Mouse (Mus musculus) hindlimb bud, embryonic 11.5 days (tissue): ENCODE data around the gene Ddx46.
"Not testable (repeated sequence)": the region's sequence is repeated elsewhere in the genome, so short reads cannot be mapped to it uniquely, and the experiment has no call there.

Experiments used
- DNase-seq: peaks from one replicate; pipeline ENCODE4 v3.0.0-alpha.2; 2012; ENCODE audit warnings: low read depth, low spot score; ENCODE audit errors: extremely low spot score

Gene Ddx46

GRCm38 (mm10) chr13:55634639-55635127, at the start of gene Ddx46:
Gene Ddx46, plus strand, starts transcription at chr13:55635027.
- DNase-seq, result no peak

- DNase-seq, result no peak
Observed at GRCm38 (mm10) chr13:55591961-55592490, 42.8 kb upstream of the Ddx46 start.

DNA sequence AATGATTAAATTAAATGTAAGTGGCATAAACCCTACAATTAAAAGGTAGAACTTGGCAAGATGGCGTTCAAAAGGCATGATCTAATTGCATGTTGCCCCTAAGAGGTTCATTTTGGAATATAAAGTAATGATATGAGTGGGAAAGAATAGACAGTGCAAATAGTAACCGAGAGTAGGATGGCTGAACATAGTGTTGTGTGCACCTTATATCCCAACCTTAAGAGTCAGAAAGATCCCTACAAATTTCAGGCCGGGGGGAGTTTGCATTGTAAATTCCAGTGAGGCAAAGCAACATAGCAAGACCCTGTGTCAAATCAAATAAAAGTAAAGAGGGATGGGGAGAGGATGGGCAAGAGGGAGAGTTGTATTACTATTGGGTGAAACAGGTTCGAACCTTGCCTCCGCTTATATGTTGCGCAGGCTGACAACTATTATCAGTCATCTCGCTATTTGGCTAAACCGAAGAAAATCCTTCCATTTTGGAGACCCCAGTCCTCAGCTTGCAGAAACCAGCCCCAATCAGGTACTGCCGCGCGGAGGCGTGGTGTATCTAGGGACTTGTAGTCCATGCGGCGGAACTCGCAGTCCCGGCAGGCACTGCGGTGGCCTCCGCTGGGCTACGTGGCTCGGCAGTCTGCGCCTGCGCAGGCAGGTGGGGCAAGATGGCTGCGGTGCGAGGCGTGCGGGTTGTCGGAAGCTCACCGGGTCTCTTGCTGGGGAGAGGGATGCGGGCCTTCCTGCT, 42.1 kb upstream of the Ddx46 start:
- peak; percentile 87 for DNase-seq

DNA sequence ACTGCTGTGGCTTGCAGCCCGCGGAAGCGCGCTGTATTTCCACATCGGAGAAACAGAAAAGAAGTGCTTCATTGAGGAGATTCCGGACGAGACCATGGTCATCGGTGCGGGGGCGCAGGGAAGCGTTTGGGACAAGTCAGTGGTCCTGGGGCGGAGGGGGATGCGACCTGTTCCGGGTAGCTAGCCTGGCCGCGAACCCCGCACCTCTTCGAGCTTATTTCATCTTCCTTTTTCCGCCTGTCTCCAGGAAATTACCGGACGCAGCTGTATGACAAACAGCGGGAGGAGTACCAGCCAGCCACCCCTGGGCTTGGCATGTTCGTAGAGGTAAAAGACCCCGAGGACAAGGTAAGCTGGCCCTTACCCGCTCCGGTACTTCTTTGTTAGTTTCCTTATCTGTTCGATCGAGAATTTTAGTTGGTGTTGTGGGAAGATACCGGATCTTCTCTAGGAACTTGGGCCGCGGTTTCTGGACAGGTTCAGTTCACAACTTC, 41.5 kb upstream of the Ddx46 start:
- no peak for DNase-seq

DNA sequence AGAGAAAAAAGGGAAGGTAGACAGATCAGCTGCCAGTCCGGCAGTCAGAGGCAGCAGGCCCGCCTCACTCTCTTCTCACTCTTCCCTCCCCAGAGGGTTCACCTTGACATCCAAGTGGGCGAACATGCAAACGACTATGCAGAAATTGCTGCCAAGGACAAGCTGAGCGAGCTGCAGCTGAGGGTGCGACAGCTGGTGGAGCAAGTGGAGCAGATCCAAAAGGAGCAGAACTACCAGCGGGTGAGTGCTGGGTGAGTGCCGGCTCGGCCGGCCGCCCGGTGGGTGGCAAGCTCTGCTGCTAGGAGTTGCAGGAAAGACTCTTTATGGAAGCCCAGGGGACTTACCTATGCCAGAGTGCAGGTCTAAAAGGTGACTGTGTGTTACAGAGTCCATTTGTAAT, 39.5 kb upstream of the Ddx46 start:
- DNase-seq, result no peak

DNA sequence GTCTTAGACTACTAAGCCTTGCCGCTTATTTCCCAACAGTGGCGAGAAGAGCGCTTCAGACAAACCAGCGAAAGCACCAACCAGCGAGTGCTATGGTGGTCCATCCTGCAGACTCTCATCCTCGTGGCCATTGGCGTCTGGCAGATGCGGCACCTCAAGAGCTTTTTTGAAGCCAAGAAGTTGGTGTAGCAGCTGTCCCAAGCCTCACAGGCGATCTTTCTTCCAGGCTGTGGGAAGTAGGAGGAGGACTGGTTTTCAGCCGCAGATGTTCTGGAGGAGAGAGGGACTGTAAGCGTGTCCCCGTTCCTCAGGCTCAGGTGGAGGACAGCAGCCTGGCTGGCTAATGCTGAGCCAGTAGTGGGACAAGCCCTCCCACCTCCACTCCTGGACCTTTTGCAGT, 38.0 kb upstream of the Ddx46 start:
- DNase-seq, result no peak

- DNase-seq, result no peak
Observed at GRCm38 (mm10) chr13:55599566-55600540, 35.0 kb upstream of the Ddx46 start, which contains the start of gene B4galt7. Gene B4galt7, plus strand, starts transcription at chr13:55599896.

- no peak for DNase-seq
Observed at GRCm38 (mm10) chr13:55600657-55601056, 34.2 kb upstream of the Ddx46 start.

DNA sequence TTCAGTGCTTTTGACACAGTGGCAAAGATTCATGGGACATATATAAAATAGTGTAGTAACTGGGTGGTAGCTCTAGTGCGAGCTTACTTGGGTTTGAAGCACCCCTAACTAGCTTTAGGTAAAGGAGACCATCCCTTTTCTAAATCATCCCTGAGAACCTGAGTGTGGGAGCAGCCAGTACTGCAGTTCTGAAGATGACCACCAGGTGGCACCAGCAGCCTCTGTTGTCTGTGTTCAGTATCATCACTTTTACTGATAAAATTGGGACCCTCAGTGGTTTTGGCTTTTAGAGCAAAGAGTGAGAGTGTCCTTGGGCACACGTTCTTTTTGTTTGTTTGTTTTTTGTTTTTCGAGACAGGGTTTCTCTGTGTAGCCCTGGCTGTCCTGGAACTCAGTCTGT, 33.2 kb upstream of the Ddx46 start:
- DNase-seq, result no peak

GRCm38 (mm10) chr13:55604606-55605005, 30.2 kb upstream of the Ddx46 start:
- DNase-seq, result no peak

DNA sequence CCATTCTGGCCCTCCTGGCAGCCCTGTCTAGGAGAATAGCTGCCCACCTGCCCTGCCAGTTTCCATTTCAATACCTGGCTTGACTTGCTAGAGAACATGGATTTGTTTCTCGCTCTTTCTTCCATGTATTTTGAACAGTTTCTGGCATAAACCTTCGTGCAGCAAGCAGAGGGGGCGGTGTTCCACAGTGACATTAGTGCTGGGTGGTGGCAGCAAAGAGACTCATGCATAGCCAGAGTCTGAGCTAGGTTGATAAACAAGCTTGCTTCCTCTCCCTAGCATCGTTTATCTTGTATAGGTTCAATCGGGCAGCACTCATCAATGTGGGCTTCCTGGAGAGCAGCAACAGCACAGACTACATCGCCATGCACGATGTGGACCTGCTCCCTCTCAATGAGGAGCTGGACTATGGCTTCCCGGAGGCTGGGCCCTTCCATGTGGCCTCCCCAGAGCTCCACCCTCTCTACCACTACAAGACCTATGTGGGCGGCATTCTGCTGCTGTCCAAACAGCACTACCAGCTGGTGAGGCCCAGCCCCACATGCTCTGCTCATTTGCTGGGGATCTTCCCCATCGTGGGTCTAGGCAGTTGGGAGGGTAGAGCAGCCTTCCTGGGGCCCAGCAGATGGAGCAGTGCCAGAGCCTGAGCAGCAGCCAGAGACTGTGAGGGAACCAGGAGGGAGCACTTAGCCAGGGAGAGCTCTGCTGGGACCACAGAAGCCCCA, 27.8 kb upstream of the Ddx46 start:
- DNase-seq, result no peak

DNA sequence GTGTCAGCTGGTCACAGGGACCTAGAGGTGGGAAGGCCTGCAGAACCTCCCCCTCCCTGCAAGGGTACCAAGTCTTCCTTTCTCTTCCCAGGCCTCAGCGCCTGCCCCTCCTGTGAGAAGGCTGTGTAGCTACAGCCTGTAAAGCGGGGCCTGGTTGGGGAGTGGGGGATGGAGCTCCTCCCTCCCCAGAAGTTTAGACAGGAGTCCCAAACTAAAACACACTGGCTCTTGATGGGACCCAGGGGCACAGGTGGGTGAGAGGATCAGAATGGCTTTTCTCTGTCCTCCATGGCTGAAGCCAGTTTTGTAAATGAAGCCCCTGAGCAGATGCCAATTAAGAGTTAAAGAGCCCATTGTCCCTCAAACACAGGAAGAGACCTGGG, 27.2 kb upstream of the Ddx46 start:
- DNase-seq, result no peak

GRCm38 (mm10) chr13:55611996-55612395, 22.8 kb upstream of the Ddx46 start:
- DNase-seq, result no peak

DNA sequence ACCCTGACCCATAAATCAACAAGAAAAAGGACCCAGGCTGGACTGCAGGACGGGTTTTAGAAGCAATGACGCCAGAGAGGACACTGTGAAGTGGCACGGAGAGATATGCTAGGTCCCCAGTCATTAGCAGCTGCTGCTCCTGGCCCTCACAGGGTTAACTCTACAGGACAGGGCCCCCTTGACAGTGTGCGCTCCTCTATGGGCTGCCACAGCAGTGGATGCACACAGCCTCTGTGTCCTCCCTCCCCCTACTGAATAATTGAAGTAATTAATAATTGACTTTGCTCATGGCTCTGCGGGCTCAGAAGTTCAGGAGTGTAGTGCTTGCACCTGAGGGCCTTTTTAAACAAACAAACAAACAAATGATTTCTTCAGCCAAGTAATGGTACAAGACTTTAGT, 21.4 kb upstream of the Ddx46 start:
- DNase-seq, result no peak

DNA sequence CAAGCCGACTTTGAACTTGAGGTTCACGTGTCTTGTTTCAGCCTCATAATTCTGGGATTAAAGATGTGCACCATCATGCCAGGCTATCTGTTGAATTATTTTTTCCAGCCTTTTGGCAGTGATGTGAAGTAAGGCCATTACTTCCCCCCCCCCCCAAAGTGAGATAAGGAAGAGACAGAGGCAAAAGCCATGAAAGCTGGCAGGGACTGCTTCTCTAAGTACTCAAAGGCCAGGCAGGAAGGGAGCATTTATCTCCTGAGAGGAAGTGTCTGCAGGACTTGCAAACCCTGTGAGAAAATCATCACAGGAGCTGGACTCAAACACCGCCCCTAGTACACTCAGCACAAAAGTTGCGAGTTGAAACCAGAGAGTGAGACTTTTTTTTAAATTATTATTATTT, 15.5 kb upstream of the Ddx46 start:
- DNase-seq, result no peak

GRCm38 (mm10) chr13:55620275-55620674, 14.6 kb upstream of the Ddx46 start:
- DNase-seq, result no peak

DNA sequence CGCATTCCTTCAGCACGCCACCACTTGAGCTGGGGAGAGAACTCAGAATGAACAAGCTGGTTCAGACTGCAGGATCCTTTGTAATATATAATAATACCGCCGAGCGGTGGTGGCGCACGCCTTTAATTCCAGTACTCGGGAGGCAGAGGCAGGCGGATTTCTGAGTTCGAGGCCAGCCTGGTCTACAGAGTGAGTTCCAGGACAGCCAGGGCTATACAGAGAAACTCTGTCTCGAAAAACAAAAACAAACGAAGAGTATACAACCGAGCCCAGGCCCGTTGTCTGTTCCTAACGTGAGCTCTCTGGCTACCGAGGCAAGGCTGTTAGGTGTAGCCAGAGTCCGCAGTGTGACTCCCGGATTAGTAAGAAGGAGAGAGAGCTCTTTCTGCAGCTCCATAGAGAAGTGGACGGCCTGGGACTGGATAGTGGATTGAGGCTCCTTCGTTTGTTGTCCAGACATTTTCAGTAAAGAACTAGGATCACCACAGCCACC, 12.6 kb upstream of the Ddx46 start:
- DNase-seq, result not testable (repeated sequence)

- peak; percentile 96 for DNase-seq
Observed at GRCm38 (mm10) chr13:55622649-55623541, 11.9 kb upstream of the Ddx46 start, which contains the start of gene Caml. Gene Caml, plus strand, starts transcription at chr13:55623005.

GRCm38 (mm10) chr13:55635146-55635571, 332 bp downstream of the Ddx46 start:
- no peak for DNase-seq
